Mouse (Mus musculus) cerebellum, adult 2 months (tissue): ENCODE results near the gene Isx. TPM values are rescaled to one million over a fixed set of nuclear protein-coding genes. Genes with fewer than 3 reads are reported as not detected.

Source experiments
- DNase-seq, 2 experiments: peaks; one replicate each; pipeline ENCODE4 v3.0.0; 2021
- H3K27ac ChIP-seq: fragments of 200-500 bp; 2 replicates; pipeline ENCODE4 v1.5.1; 2012; ENCODE audit warnings: low read length, control low read depth, inconsistent platforms; ENCODE audit not compliant: insufficient read depth
- H3K27me3 ChIP-seq: fragments of 200-500 bp; 2 replicates; pipeline ENCODE4 v1.6.1; 2012; ENCODE audit warnings: inconsistent platforms, mild to moderate bottlenecking, low read length, moderate library complexity; ENCODE audit not compliant: control insufficient read depth, insufficient read depth
- H3K4me1 ChIP-seq: fragments of 200-500 bp; 2 replicates; pipeline ENCODE4 v1.6.1; 2011; ENCODE audit warnings: low read length; ENCODE audit not compliant: control insufficient read depth, insufficient read depth
- H3K4me3 ChIP-seq: fragments of 200-500 bp; replicated peaks from 2 replicates; pipeline ENCODE3; 2011; ENCODE audit warnings: mild to moderate bottlenecking, low read depth, low read length, control low read depth; ENCODE audit not compliant: insufficient read depth
- CTCF ChIP-seq: fragments of 200-500 bp; IDR thresholded peaks from 2 replicates; pipeline ENCODE4 v1.5.1; 2011; ENCODE audit warnings: low read depth, mild to moderate bottlenecking, control low read depth, low read length, moderate library complexity, borderline replicate concordance; ENCODE audit not compliant: insufficient read depth
- POLR2A ChIP-seq: fragments of 200-500 bp; IDR thresholded peaks from 2 replicates; pipeline ENCODE4 v1.6.1; 2011; ENCODE audit warnings: low read length, control low read depth, borderline replicate concordance; ENCODE audit not compliant: insufficient read depth
- WGBS: fragments of 180-500 bp; shearing (Covaris S2); methylation state at CpG from one replicate; pipeline ENCODE4 v1.1.7; 2018; 5-methylcytosine and 5-hydroxymethylcytosine counted together
- polyA plus RNA-seq: library from polyadenylated mRNA; depleted of rRNA; stranded (reverse); fragments of >200 nt; gene quantifications from 2 replicates; pipeline ENCODE4 v1.2.3, GENCODE M21; 2012

Isx gene
- polyA plus RNA-seq, 1 experiment, result not detected

DNA sequence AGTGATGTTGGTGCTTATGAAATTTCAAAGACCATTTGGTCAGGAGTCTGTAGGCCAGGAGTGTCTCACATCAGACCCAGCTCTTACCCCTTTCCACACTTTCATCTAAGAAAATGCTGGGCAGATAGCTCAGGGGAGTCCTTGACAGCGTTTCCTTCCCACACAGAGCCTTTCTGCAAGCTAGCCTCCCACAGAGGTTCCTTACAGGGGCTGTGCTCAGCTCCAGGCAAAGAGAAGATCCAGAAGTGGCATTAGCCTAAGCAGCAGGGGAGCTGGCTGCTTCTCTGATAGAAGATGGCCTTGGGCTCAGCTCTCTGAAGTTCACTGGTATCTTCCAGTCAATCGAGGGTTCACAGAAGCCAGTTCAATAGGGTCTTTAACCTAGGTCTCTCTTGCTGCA, 1.6 kb downstream of the Isx start:
- H3K4me3 ChIP-seq, result no peak overlapping the region
- no peaks in the 10 kb centered on the region for H3K27me3 ChIP-seq
- 49% methylated on average over 2 of the region's 2 CpGs for WGBS
- no peak overlapping the region for H3K27ac ChIP-seq
- no peaks in the 10 kb centered on the region for H3K4me1 ChIP-seq
- no peak for DNase-seq
- TF ChIP-seq CTCF (no peak), POLR2A (no peak)

DNA sequence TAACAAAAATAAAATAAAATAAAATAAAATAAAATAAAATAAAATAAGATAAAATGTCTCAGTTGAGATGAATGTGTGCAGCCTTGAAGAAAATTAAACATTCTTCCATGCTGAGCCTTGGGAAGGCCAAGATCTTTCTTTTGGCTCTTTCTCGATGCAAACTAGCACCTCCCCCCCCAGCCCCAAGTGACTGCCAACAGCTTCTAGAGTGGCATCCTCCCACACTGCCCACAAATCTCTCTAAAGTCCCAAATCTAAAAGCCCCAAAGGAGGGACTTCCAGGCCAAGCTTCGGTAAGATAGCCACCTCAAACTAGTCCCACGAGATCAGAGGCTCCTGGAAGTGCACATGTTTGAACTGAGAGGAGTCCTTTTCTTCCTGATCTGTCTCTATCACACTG, 5.7 kb downstream of the Isx start:
- H3K27ac ChIP-seq, result no peak overlapping the region
- WGBS, result 64% methylated on average over 3 of the region's 3 CpGs
- TF ChIP-seq POLR2A (no peak), CTCF (no peak)
- no peaks in the 10 kb centered on the region for H3K4me1 ChIP-seq
- no peaks in the 10 kb centered on the region for H3K27me3 ChIP-seq
- DNase-seq, result no peak
- no peak overlapping the region for H3K4me3 ChIP-seq

DNA sequence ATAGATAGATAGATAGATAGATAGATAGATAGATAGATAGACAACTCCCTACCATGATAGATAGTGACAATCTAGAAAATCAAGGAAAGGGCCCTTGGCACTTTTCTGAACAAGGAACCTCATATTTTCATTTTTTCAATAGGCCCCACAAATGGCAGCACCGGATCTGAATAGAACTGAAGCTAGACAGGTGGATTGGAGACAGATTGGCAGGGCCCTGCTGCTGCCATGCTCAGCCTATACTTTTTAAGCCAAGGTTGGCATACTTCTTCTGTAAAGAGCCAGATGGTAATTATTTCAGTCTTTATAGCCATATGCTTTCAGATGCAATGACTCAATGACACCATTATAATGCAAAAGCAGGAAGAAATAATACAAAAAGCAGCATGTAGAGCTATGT, 15.8 kb downstream of the Isx start:
- TF ChIP-seq POLR2A (no peak), CTCF (no peak)
- Histone ChIP-seq H3K4me1 (peaks cover 10% of the 10 kb centered on the region), H3K27me3 (no peaks in the 10 kb centered on the region), H3K4me3 (no peak overlapping the region), H3K27ac (no peak overlapping the region)
- DNase-seq, result peak; percentile 27 to 81
- WGBS, result 7% methylated on average over 1 of the region's 1 CpGs

DNA sequence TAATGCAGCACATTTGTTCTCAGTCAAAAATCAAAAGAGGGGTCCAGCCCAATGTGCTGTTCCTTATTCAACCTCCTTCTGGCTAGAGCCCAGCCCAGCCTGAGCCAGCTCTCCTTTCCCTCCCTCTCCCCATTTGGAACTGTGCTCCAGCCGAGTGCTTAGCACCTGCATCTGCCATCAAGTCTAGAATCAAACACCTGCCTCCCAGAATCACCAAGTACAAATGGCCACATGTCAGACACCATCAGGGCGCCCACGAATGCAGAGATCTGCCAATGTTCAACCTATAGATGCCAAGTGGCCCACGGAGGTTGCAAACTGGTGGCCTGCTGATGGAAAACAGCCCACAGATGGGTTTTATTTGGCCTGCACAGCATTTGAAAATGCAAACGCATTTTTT, 18.1 kb downstream of the Isx start:
- Histone ChIP-seq H3K27me3 (no peaks in the 10 kb centered on the region), H3K4me1 (peaks cover 10% of the 10 kb centered on the region), H3K27ac (no peak overlapping the region), H3K4me3 (no peak overlapping the region)
- TF ChIP-seq POLR2A (no peak), CTCF (no peak)
- 23% methylated on average over 5 of the region's 5 CpGs for WGBS
- peak; percentile 28 to 39 for DNase-seq

DNA sequence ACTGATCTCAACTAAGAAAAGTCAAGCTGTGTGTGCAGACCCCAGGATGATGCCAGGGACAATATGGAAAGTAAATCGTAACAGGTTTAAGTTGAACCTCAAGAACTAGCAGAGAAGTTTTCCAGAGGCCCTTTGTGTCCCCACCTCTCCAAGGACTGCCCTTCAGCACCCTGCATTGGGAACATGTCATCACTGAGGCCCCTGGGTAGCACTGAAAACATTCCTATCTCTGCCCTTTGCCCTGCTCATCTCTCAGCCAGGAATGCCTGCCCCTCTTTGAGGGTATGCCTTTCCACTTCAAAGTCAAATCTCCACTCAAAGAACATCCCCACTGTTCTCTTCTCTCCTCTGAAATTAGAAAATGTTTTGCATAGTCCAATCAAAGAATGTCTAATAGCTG, 23.3 kb downstream of the Isx start:
- TF ChIP-seq CTCF, result no peak
- no peak for TF ChIP-seq POLR2A
- H3K4me1 ChIP-seq, result no peaks in the 10 kb centered on the region; the same call in 1 of the 2 replicates
- no peak for DNase-seq
- no peak overlapping the region for H3K4me3 ChIP-seq
- no peak overlapping the region for H3K27ac ChIP-seq
- H3K27me3 ChIP-seq, result no peaks in the 10 kb centered on the region
- 93% methylated on average over 1 of the region's 1 CpGs for WGBS

DNA sequence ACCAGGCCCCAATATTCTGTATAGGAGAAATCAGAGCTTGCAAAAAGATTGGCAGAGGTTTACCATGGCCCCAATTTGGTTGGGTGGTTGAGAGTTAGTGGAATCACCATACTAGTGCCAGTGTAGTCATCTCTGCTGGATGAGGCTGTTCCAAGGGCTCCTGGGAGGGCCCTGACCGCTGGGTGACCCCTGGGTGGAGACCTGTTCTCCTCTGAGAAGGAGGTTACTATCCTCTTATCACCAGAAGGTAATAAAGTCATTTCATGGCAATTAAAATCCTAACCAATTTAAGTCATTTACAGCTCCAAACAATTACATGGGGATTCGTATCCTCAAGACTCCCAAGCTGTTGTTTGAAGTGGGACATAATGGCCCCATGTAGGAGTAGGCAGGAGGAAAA, 24.3 kb downstream of the Isx start:
- TF ChIP-seq CTCF (no peak), POLR2A (no peak)
- H3K4me1 ChIP-seq, result no peaks in the 10 kb centered on the region; the same call in 1 of the 2 replicates
- no peaks in the 10 kb centered on the region for H3K27me3 ChIP-seq
- DNase-seq, result no peak
- 83% methylated on average over 2 of the region's 2 CpGs for WGBS
- no peak overlapping the region for H3K4me3 ChIP-seq
- H3K27ac ChIP-seq, result no peak overlapping the region

DNA sequence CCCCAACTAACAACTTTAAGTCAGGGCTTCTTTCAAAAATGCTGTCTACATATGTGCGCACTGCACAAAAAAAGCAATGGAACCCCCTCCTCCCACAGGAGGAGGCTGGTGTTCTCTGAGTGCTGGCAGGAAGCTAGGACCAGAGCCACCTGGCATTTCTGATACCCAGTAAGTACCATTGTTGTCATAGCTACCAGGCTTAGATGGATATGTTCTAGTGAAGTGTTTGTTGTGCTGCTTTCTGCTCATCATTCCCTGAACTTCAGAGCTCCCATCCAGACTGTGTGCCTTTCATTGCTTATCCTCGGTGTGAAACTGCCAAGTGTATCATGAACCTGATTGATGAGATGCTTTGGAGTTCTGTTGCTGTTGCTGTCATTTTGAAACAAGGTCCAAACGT, 26.8 kb downstream of the Isx start:
- H3K27me3 ChIP-seq, result no peaks in the 10 kb centered on the region
- TF ChIP-seq POLR2A (no peak), CTCF (no peak)
- 55% methylated on average over 3 of the region's 3 CpGs for WGBS
- H3K4me1 ChIP-seq, result no peaks in the 10 kb centered on the region; the same call in 1 of the 2 replicates
- no peak overlapping the region for H3K4me3 ChIP-seq
- no peak for DNase-seq
- H3K27ac ChIP-seq, result no peak overlapping the region

DNA sequence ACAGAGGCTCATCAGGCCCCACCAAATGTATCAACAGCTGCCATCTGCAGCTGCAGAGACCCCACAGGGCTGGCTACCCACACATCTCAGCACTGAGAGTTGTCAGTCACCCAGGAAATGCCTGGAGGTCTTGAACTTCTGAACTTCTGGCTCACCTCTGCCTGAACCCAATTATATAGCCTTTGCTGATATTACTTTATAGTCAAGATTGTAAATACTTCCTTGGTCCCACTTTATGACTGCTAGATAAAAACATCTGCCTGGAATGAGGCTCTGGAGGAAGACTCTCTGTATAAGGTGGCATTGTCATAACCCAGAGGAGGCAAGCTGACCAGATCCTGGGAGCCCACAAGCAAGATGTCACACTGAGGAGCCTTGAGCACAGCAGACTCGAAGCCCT, 28.8 kb downstream of the Isx start:
- Histone ChIP-seq H3K27me3 (no peaks in the 10 kb centered on the region), H3K4me1 (no peaks in the 10 kb centered on the region; the same call in 1 of the 2 replicates), H3K27ac (no peak overlapping the region), H3K4me3 (no peak overlapping the region)
- DNase-seq, result no peak
- WGBS, result 83% methylated on average over 1 of the region's 1 CpGs
- TF ChIP-seq POLR2A, result no peak
- no peak for TF ChIP-seq CTCF
